Mouse (Mus musculus) spleen, adult 2 months (tissue): ENCODE measurements around the gene Haus2. TPM values are rescaled to one million over a fixed set of nuclear protein-coding genes. Genes with fewer than 3 reads are reported as not detected.
"Not testable (repeated sequence)": the region's sequence is repeated elsewhere in the genome, so short reads cannot be mapped to it uniquely, and the experiment has no call there.

Experiments used
- DNase-seq, 2 experiments: peaks; one replicate each; pipeline versions ENCODE4 v3.0.0 to v3.0.0-alpha.2; 2012 to 2021; ENCODE audit warnings: low spot score in 2 of 2, low read depth in 1 of 2
- H3K27ac ChIP-seq: fragments of 200-500 bp; 2 replicates; pipeline ENCODE4 v1.5.1; 2012; ENCODE audit warnings: low read length, inconsistent platforms; ENCODE audit not compliant: insufficient read depth
- H3K27me3 ChIP-seq: fragments of 200-500 bp; 2 replicates; pipeline ENCODE4 v1.6.1; 2012; ENCODE audit warnings: mild to moderate bottlenecking, moderate library complexity, low read length, inconsistent platforms; ENCODE audit not compliant: control insufficient read depth, insufficient read depth
- H3K36me3 ChIP-seq: fragments of 200-500 bp; 2 replicates; pipeline ENCODE4 v1.6.1; 2012; ENCODE audit warnings: mild to moderate bottlenecking, low read length, inconsistent platforms; ENCODE audit not compliant: control insufficient read depth, insufficient read depth
- H3K4me1 ChIP-seq: fragments of 200-500 bp; 2 replicates; pipeline ENCODE4 v1.6.1; 2011; ENCODE audit warnings: inconsistent platforms; ENCODE audit not compliant: control insufficient read depth, insufficient read depth, insufficient read length
- H3K4me3 ChIP-seq: fragments of 200-500 bp; 2 replicates; pipeline ENCODE4 v1.5.1; 2011; ENCODE audit warnings: mild to moderate bottlenecking, inconsistent platforms; ENCODE audit not compliant: insufficient read depth, insufficient read length; ENCODE audit errors: extremely low read depth
- CTCF ChIP-seq: fragments of 200-500 bp; IDR thresholded peaks from 2 replicates; pipeline ENCODE4 v1.5.1; 2011; ENCODE audit warnings: mild to moderate bottlenecking, inconsistent platforms; ENCODE audit not compliant: insufficient read depth, insufficient read length, insufficient replicate concordance; ENCODE audit errors: extremely low read depth
- POLR2A ChIP-seq: fragments of 200-500 bp; IDR thresholded peaks from 2 replicates; pipeline ENCODE4 v1.6.1; 2011; ENCODE audit warnings: low read depth, low read length, inconsistent platforms
- WGBS: fragments of 180-500 bp; shearing (Covaris S2); methylation state at CpG from one replicate; pipeline ENCODE4 v1.1.7; 2018; 5-methylcytosine and 5-hydroxymethylcytosine counted together
- polyA plus RNA-seq: library from polyadenylated mRNA; depleted of rRNA; stranded (reverse); fragments of >200 nt; gene quantifications from 2 replicates; pipeline ENCODE4 v1.2.3, GENCODE M21; 2012; rRNA removed

Gene Haus2
- 0.99 and 1.1 TPM in 2 replicates for polyA plus RNA-seq

- no peaks in the 10 kb centered on the region for H3K27me3 ChIP-seq
- under 1% methylated on average over 52 of the region's 52 CpGs for WGBS
- peak; percentile 71 to 86 for DNase-seq
Measured at GRCm38 (mm10) chr2:120608830-120609723, at the start of gene Haus2, which contains the start of gene Lrrc57. Haus2 (plus strand) TSS chr2:120609383. Lrrc57 (minus strand) TSS chr2:120609520.

DNA sequence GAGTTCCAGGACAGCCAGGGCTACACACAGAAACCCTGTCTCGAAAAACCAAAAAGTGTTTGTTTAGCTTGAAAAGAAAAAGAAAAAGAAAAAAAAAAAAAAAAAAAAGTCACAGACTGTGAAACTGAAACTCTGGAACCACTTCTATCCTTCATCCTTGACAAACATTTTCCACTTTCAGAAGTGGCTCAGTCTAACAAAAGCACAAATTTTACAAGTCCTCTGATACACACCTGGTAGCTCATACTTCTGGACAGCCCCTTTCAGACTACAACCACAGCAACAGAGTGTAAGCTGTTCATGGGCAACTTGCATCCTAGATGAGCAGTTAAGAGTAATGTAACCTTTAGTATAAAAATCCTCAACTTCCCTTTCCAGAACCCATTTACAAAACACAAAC lies 47.7 kb upstream of the Haus2 start:
- Histone ChIP-seq H3K27ac (no peak overlapping the region), H3K36me3 (no peaks in the 10 kb centered on the region), H3K4me3 (no peak overlapping the region), H3K27me3 (no peaks in the 10 kb centered on the region), H3K4me1 (no peaks in the 10 kb centered on the region)
- 74% methylated on average over 1 of the region's 1 CpGs for WGBS
- no peak for DNase-seq
- TF ChIP-seq POLR2A (no peak), CTCF (no peak)

More at GRCm38 (mm10) chr2:120608830-120609723, at the start of gene Haus2, which contains the start of gene Lrrc57:
- peak; percentile 66 for TF ChIP-seq POLR2A
- TF ChIP-seq CTCF = no peak
- Histone ChIP-seq H3K36me3 (peaks cover 8% of the 10 kb centered on the region), H3K4me3 (peak within 1 kb of the TSS; percentile 100), H3K27ac (peak within 1 kb of the TSS; percentile 84), H3K4me1 (no peaks in the 10 kb centered on the region)

DNA sequence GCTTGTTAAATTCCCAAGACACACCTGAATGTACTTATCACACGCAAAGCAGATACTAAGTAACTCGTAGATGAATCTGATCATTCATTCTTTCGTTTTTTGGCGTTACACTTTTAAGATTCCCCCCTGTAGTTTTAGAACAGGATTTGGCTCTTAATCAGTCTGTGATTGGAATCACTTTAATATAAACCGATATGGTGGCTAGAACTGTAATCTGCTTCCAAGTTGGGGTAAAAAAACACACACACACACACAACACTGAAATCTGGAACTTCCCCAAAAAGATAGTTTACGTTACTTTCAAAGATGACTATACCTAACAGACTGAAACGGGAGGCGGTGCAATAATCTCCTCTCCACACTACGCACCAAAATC lies 46.3 kb upstream of the Haus2 start:
- TF ChIP-seq CTCF (no peak), POLR2A (no peak)
- 12% methylated on average over 9 of the region's 9 CpGs for WGBS
- H3K27ac ChIP-seq = peak overlapping the region; percentile 78
- no peaks in the 10 kb centered on the region for H3K36me3 ChIP-seq
- H3K4me1 ChIP-seq = peaks cover 3% of the 10 kb centered on the region; the same call in 1 of the 2 replicates
- no peak for DNase-seq
- peak overlapping the region; percentile 81 for H3K4me3 ChIP-seq
- no peaks in the 10 kb centered on the region for H3K27me3 ChIP-seq

GRCm38 (mm10) chr2:120563235-120563990 lies 45.8 kb upstream of the Haus2 start, which contains the start of gene Zfp106:
Zfp106 (minus strand) TSS chr2:120563843.
- H3K27me3 ChIP-seq = no peaks in the 10 kb centered on the region
- peak; percentile 77 to 85 for DNase-seq
- peaks cover 3% of the 10 kb centered on the region; the same call in 1 of the 2 replicates for H3K4me1 ChIP-seq
- under 1% methylated on average over 50 of the region's 50 CpGs for WGBS
- TF ChIP-seq POLR2A = peak; percentile 35; the same call in 1 of the 2 replicates
- no peak for TF ChIP-seq CTCF
- H3K27ac ChIP-seq = peak within 1 kb of the TSS; percentile 78
- no peaks in the 10 kb centered on the region for H3K36me3 ChIP-seq
- H3K4me3 ChIP-seq = peak within 1 kb of the TSS; percentile 81

GRCm38 (mm10) chr2:120564548-120565188 lies 44.5 kb upstream of the Haus2 start:
- not testable (repeated sequence) for DNase-seq, H3K4me1 ChIP-seq, H3K27me3 ChIP-seq, H3K4me3 ChIP-seq, H3K36me3 ChIP-seq, H3K27ac ChIP-seq
- 78% methylated on average over 4 of the region's 4 CpGs for WGBS

DNA sequence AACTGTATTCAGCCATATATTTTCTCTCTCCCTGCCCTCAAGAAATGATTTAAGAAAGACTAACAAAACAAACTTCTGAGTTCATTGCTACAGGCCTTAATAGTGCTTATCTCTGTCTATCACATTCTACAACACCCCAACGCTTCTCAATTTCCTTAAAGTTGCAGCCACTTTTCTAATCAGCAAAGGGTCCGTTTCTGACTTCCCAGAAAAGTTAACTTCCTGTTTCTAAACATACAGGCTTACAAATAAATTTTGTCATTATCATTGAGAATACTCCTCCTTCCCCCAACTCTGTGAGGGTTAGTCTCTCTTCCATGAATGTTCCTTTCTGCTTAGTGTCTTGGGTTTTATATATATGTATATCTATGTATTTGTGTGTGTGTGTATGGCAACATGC lies 43.8 kb upstream of the Haus2 start:
- 46% methylated on average over 2 of the region's 2 CpGs for WGBS
- no peak for TF ChIP-seq CTCF
- no peak for TF ChIP-seq POLR2A
- H3K27ac ChIP-seq = no peak overlapping the region
- H3K4me3 ChIP-seq = no peak overlapping the region
- H3K27me3 ChIP-seq = no peaks in the 10 kb centered on the region
- no peak for DNase-seq
- no peaks in the 10 kb centered on the region for H3K36me3 ChIP-seq
- H3K4me1 ChIP-seq = peaks cover 3% of the 10 kb centered on the region; the same call in 1 of the 2 replicates
